Mouse (Mus musculus) embryo, embryonic 11.5 days (tissue): ENCODE data around the gene Pard3.
A peak's percentile ranks its signal among the peaks of the same experiment; 100 is the strongest.

Source experiments
- DNase-seq: peaks from one replicate; pipeline ENCODE4 v3.0.0-alpha.2; 2012; ENCODE audit warnings: low read depth, low spot score

Pard3 gene

DNA sequence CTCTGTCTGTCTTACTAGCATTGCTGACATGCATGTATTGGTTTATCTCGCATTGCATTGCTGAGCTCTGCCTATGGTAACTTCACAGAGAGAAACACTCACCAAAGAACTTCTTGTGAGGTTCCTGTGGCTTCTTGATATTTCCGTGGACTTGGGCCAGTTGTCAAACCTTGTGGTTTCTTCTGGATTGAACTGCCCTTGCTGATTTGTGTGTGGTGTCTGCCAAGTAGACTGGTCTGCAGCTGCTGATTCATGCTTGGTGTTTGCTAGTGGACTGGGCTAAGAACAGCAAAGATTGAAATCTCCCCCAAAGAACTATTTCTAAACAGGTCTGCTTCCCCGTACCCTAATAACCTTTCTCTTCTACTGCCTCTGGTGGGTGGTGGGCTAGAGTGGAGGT lies 117.6 kb downstream of the Pard3 start:
- DNase-seq = no peak

- no peak for DNase-seq
Measured at GRCm38 (mm10) chr8:127182065-127182464, 118.4 kb downstream of the Pard3 start.

GRCm38 (mm10) chr8:127183533-127183932 lies 119.8 kb downstream of the Pard3 start:
- DNase-seq = no peak

DNA sequence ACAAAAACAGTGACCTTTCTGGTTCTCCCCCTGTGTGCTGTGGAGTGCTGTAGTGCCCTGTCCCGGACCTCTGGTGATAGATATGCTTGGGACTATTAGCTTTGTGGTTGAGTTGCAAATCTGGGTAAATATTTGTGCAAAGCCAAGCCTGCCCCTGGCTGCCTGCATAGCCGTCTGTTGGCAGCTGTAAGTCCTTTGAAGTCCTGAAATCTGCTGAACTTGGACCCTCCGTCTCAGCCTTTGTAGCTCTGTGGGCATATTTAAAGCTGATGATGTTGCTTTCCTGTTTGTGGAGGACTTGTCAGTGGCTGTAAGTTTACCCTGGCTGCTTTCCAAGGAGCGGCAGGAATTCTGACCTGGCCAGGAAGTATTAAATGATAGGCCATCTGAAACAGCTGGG lies 120.3 kb downstream of the Pard3 start:
- no peak for DNase-seq

GRCm38 (mm10) chr8:127185897-127186296 lies 122.2 kb downstream of the Pard3 start:
- DNase-seq = no peak

DNA sequence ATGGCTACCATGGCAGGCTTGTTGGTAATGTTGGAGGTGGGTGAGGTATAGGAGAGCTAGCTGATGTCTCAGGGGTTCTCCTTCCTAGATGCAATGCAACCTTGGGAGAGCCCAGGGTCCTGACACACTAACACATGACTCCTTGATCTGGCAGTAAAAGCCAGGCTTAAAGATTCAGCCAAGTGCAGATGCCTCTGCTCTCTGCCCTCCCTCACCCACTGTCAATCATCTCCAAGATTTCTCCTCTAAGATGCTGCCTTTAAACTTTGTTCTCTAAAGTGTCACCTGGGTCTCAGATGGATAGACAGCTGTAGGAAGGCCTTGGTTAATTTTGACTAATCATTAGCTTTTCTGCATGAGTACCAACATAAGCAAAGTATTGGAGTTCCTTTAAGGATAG lies 125.0 kb downstream of the Pard3 start:
- no peak for DNase-seq

DNA sequence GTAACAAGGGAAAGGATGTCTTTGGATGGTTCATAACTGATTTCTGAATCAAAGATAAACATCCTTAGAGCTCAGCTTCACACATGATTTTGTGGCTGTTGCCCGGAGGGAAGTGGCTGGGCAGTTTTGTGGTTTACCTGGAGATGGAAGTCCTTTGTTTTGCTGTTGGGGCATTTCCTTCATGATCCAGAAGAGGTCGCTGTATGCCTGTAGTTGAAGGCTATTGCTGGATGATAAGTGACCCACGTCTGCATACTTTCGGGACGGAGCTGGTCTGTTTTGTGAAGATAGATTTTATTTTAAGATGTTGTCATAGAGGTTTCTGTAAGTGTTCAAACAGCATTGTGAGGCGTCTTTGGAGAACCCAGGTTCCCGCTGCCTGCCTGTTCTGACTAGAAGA lies 126.7 kb downstream of the Pard3 start:
- DNase-seq = no peak

DNA sequence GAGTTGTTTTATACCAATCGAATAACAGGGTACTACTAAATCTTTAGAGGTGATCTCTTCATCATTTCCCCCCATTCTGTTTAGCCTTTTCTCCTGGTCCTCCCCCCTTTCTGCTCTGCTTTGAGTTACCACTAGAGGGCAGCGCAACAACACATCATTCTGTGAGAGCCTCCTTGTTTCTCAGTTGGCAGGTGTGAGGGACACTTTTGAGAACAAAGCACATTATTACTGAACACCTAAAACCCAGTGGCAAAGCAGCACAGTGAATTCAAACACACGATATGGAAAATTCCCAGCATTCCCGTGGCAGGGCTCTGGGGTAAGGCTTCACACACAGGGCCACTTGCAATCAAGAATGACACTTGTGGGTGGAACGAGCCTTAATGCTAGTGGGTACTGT lies 127.7 kb downstream of the Pard3 start:
- DNase-seq = peak; percentile 49

GRCm38 (mm10) chr8:127191824-127192223 lies 128.1 kb downstream of the Pard3 start:
- no peak for DNase-seq

- no peak for DNase-seq
Measured at GRCm38 (mm10) chr8:127192331-127192730, 128.6 kb downstream of the Pard3 start.

GRCm38 (mm10) chr8:127193375-127193774 lies 129.7 kb downstream of the Pard3 start:
- no peak for DNase-seq

DNA sequence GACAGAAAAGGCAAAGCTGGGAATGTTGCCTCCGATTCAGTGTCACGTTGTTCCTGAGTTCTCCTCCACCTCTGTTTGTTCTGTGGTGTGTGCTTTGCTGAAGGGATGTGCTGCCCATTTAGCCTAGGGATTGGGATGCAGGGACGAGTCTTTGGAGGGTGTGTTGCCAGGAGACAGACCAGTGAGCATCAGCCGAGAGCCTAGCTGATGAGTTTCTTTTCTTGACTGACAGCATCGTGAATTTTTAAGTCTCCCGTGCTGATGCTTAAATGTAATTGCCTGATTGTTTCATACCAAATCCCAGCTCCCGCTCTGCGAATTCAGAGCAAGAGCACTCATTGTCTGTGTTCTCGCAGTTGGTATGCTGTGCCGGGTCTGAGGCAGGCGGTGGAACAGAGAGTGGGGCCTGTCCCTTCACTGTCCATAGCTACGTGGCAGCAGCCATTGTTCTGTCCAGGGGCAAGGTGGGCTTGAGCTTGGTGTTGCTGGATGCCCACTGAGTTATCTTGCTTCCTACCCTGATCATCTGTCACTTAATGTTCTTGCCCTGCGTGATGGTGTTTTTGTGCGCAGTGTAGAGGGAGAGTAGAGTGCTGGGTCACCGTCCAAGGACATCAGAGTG lies 131.2 kb downstream of the Pard3 start:
- DNase-seq = no peak

GRCm38 (mm10) chr8:127196505-127197265 lies 133.0 kb downstream of the Pard3 start:
- DNase-seq = no peak

- DNase-seq = no peak
Measured at GRCm38 (mm10) chr8:127207455-127207854, 143.8 kb downstream of the Pard3 start.

- no peak for DNase-seq
Measured at GRCm38 (mm10) chr8:127210621-127211020, 146.9 kb downstream of the Pard3 start.

GRCm38 (mm10) chr8:127214338-127214737 lies 150.6 kb downstream of the Pard3 start:
- no peak for DNase-seq

GRCm38 (mm10) chr8:127214748-127215433 lies 151.2 kb downstream of the Pard3 start:
- DNase-seq = no peak

- no peak for DNase-seq
Measured at GRCm38 (mm10) chr8:127220206-127220605, 156.5 kb downstream of the Pard3 start.

DNA sequence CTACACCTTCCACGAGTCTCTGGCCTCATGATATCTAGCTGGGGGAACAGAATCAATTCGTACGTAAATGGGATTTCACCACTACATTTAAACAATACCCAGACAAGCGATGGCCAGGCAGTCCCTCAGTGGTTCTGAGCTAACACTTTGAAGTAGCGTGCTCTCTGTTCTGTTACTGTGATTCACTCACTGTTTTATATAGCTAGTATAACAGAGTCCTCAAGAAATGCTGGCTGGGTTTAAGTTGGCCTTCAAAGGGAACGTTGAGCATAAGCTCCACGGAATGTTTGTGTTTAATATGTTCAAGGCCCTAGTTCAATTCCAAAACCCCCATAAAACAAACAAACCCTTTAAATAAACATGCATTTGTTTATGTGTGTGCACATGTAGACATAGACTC lies 156.9 kb downstream of the Pard3 start:
- no peak for DNase-seq

DNA sequence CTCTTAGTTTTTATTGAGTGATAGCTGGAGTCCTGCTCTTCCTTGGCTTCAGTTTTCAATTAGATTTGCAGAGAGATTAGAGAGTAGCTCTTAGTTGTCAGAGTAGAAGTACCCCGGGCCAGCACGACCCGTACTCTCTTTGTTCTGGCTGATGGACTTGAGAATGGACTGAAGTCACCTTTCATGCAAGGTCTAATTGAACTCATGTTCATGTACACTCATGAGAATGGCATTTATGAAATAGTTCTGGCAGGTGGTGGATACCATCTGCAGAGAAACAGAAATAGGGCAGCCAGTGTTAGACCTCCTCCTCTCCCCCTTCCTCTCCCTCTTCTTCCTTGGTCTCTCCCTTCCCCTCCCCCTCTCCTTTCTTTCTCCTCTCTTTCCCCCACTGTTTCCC lies 158.7 kb downstream of the Pard3 start:
- DNase-seq = no peak

DNA sequence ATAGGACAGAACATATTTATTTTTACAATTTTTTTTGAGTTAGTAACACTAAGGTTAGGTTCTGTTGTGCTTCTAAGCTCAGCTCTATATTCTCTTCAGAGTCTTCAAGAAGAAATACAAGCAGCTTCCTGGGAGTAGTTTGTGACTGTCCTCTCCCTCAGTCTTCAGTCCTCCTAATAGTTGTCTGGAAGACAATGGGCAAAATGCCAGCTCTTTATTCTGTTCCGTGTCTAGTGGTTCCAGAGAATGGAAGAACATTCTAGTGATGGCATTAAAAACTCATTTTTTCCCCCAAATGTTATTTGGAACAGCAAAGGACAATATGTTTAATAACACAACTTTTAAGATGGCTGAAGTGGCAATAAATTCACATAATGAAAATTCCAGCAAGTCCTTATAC lies 163.3 kb downstream of the Pard3 start:
- DNase-seq = no peak

DNA sequence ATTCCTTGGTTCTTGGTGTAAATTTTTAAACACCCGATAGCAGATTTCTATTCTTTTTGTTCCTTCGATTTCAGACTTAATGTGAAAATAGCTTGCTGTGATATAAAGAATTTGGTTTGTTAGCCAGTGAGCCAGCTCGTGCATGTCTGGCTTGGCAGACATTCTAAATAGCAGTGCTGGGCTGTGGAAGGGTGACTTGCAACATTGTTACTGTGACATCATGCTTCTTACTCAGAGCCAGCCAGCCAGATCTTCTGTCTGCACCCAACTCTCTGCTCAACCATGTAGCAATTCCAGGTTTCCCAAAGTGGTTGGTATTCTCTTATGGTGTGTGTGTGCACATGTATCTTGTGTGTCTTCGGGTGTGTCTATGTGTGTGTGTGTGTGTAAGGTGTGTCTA lies 163.7 kb downstream of the Pard3 start:
- DNase-seq = no peak
